Mouse (Mus musculus) erythroblast, adult 5-6 weeks (primary cell): ENCODE data around the gene Smok3c. TPM values are rescaled to one million over a fixed set of nuclear protein-coding genes. Genes with fewer than 3 reads are reported as not detected.
"Not testable (repeated sequence)": the region's sequence is repeated elsewhere in the genome, so short reads cannot be mapped to it uniquely, and the experiment has no call there.

Source experiments
- ATAC-seq: replicated peaks from 2 replicates; pipeline ENCODE4 v1.8.0; 2016; ENCODE audit warnings: moderate number of reproducible peaks, mild to moderate bottlenecking, moderate TSS enrichment, inconsistent platforms; ENCODE audit not compliant: poor library complexity, low FRiP score, severe bottlenecking
- total RNA-seq, 2 experiments: library from RNA; stranded (forward) in 1 of 2; stranded (reverse) in 1 of 2; fragments of 150-400 nt in 1 of 2; fragments of 200-764, 138-1000 nt in 1 of 2; gene quantifications; 2 replicates each; pipeline versions ENCODE4 v1.2.3 to v1.2.4; 2015 to 2017; ENCODE audit warnings: low replicate concordance in 2 of 2

Smok3c gene
- total RNA-seq, 2 experiments from 2014 or later, result not detected

- ATAC-seq, result no peak
Observed at GRCm38 (mm10) chr5:138092771-138093170, 39.8 kb downstream of the Smok3c start.

DNA sequence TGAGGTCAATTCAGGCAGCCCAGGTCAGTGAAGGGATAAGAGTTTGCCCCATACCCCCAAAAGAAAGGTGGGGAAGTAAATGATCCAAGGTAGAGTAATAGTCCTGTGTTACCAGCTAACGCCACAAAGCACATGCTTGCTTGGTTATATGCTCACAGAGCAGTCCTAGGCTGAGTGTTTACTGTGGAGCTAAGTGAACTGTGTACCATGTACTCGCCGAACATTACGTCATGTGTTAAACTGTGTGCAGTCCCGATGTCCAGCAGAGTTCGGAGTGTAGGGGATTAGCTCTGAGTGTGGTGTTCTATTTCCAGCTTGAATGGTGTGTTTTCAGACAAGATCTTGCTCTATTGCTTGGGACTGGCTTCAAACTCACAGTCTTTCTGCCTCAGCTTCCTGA lies 41.5 kb downstream of the Smok3c start:
- ATAC-seq, result no peak

DNA sequence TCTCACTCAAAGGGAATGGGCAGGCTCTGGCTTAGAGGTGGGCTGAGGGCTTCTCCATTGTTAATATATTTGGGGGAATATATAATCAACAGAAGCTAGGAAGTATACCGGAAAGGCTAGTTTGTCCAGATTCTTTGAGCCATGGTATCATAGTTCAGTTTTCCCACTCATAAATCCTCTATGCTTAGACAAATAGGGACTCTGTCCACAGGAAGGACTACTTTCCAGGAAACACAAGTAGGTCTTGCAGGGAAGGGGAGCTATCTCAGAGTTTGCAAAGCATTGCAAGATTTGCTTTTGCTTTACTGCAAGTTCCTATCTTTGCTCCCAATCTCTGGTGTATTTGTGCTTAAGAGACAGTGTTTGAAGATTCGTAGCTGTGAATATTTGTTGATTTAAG lies 52.0 kb downstream of the Smok3c start:
- no peak for ATAC-seq

DNA sequence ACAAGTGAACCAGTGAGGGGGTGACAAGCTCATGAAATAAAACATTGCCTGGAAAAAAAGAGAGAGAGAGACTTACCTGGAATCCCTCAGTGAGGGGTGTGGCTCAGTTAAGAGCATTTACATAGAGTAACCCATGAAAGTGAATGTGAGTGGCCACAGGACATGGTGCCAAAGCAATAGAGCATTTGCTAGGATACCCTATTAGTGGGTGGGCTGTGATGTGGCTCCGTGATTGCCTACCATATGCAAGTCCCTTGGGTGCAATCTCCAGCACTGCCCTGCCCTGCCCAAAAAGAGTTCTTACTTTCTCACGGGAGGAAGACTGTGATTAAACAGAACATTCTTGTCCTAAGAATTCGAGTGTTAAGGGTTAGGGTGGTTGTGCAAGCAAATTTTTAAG lies 54.1 kb downstream of the Smok3c start:
- no peak for ATAC-seq

GRCm38 (mm10) chr5:138109847-138110396 lies 56.9 kb downstream of the Smok3c start:
- ATAC-seq, result not testable (repeated sequence)

Other genes with a start within 250 kb of the Smok3c start
- gene Pilra, start 216.9 kb upstream of the Smok3c start, total RNA-seq (2015; ENCODE audit: low replicate concordance), result 18.0 and 45.2 TPM in 2 replicates
- gene Pilra, start 216.9 kb upstream of the Smok3c start, total RNA-seq (2017; ENCODE audit: low replicate concordance), result 13.0 and 21.6 TPM in 2 replicates
- 33.9 and 54.4 TPM in 2 replicates for gene Pilrb1, start 195.1 kb upstream of the Smok3c start, total RNA-seq (2015; ENCODE audit: low replicate concordance)
- 17.3 and 18.4 TPM in 2 replicates for gene Pilrb1, start 195.1 kb upstream of the Smok3c start, total RNA-seq (2017; ENCODE audit: low replicate concordance)
- 45.1 and 49.0 TPM in 2 replicates for gene Pilrb2, start 181.4 kb upstream of the Smok3c start, total RNA-seq (2015; ENCODE audit: low replicate concordance)
- gene Pilrb2, start 181.4 kb upstream of the Smok3c start, total RNA-seq (2017; ENCODE audit: low replicate concordance), result 12.4 and 30.1 TPM in 2 replicates
- not detected in 2 replicates for gene Cyp3a13, start 131.6 kb upstream of the Smok3c start, total RNA-seq (2015; ENCODE audit: low replicate concordance)
- gene Cyp3a13, start 131.6 kb upstream of the Smok3c start, total RNA-seq (2017; ENCODE audit: low replicate concordance), result 0.09 TPM in 1 of 2 replicates, not detected in the other
- gene Gjc3, start 90.1 kb upstream of the Smok3c start, total RNA-seq (2015; ENCODE audit: low replicate concordance), result not detected in 2 replicates
- not detected in 2 replicates for gene Gjc3, start 90.1 kb upstream of the Smok3c start, total RNA-seq (2017; ENCODE audit: low replicate concordance)
- not detected in 2 replicates for gene Azgp1, start 71.7 kb upstream of the Smok3c start, total RNA-seq (2015; ENCODE audit: low replicate concordance)
- not detected in 2 replicates for gene Azgp1, start 71.7 kb upstream of the Smok3c start, total RNA-seq (2017; ENCODE audit: low replicate concordance)
- not detected in 2 replicates for gene Smok3a, start 31.9 kb upstream of the Smok3c start, total RNA-seq (2015; ENCODE audit: low replicate concordance)
- gene Smok3a, start 31.9 kb upstream of the Smok3c start, total RNA-seq (2017; ENCODE audit: low replicate concordance), result 0.09 TPM in 1 of 2 replicates, not detected in the other
- gene Smok3b, start 31.8 kb upstream of the Smok3c start, total RNA-seq (2015; ENCODE audit: low replicate concordance), result not detected in 2 replicates
- not detected in 2 replicates for gene Smok3b, start 31.8 kb upstream of the Smok3c start, total RNA-seq (2017; ENCODE audit: low replicate concordance)
- 10.0 and 15.7 TPM in 2 replicates for gene Zkscan1, start 31.9 kb downstream of the Smok3c start, total RNA-seq (2015; ENCODE audit: low replicate concordance)
- gene Zkscan1, start 31.9 kb downstream of the Smok3c start, total RNA-seq (2017; ENCODE audit: low replicate concordance), result 11.1 and 16.9 TPM in 2 replicates
- 3.8 and 9.2 TPM in 2 replicates for gene Zscan21, start 63.7 kb downstream of the Smok3c start, total RNA-seq (2015; ENCODE audit: low replicate concordance)
- gene Zscan21, start 63.7 kb downstream of the Smok3c start, total RNA-seq (2017; ENCODE audit: low replicate concordance), result 6.8 and 13.2 TPM in 2 replicates
- gene Zfp113, start 102.5 kb downstream of the Smok3c start, total RNA-seq (2015; ENCODE audit: low replicate concordance), result 0.77 TPM in 1 of 2 replicates, not detected in the other
- 2.6 and 5.4 TPM in 2 replicates for gene Zfp113, start 102.5 kb downstream of the Smok3c start, total RNA-seq (2017; ENCODE audit: low replicate concordance)
- 23.0 and 62.8 TPM in 2 replicates for gene Cops6, start 107.9 kb downstream of the Smok3c start, total RNA-seq (2015; ENCODE audit: low replicate concordance)
- 17.0 and 19.7 TPM in 2 replicates for gene Cops6, start 107.9 kb downstream of the Smok3c start, total RNA-seq (2017; ENCODE audit: low replicate concordance)
- gene Ap4m1, start 118.8 kb downstream of the Smok3c start, total RNA-seq (2015; ENCODE audit: low replicate concordance), result 4.8 and 5.6 TPM in 2 replicates
- 7.9 and 12.5 TPM in 2 replicates for gene Ap4m1, start 118.8 kb downstream of the Smok3c start, total RNA-seq (2017; ENCODE audit: low replicate concordance)
- gene Mcm7, start 119.2 kb downstream of the Smok3c start, total RNA-seq (2015; ENCODE audit: low replicate concordance), result 78.0 and 100 TPM in 2 replicates
- 155 and 180 TPM in 2 replicates for gene Mcm7, start 119.2 kb downstream of the Smok3c start, total RNA-seq (2017; ENCODE audit: low replicate concordance)
- 10.6 and 16.9 TPM in 2 replicates for gene Taf6, start 134.3 kb downstream of the Smok3c start, total RNA-seq (2015; ENCODE audit: low replicate concordance)
- 10.9 and 11.5 TPM in 2 replicates for gene Taf6, start 134.3 kb downstream of the Smok3c start, total RNA-seq (2017; ENCODE audit: low replicate concordance)
- 7.3 and 12.1 TPM in 2 replicates for gene Cnpy4, start 134.3 kb downstream of the Smok3c start, total RNA-seq (2015; ENCODE audit: low replicate concordance)
- gene Cnpy4, start 134.3 kb downstream of the Smok3c start, total RNA-seq (2017; ENCODE audit: low replicate concordance), result 6.3 and 13.1 TPM in 2 replicates
- 1.0 TPM in 1 of 2 replicates, not detected in the other for gene Mblac1, start 141.1 kb downstream of the Smok3c start, total RNA-seq (2015; ENCODE audit: low replicate concordance)
- 2.2 and 2.5 TPM in 2 replicates for gene Mblac1, start 141.1 kb downstream of the Smok3c start, total RNA-seq (2017; ENCODE audit: low replicate concordance)
- gene Nxpe5, start 172.7 kb downstream of the Smok3c start, total RNA-seq (2015; ENCODE audit: low replicate concordance), result not detected in 2 replicates
- not detected in 2 replicates for gene Nxpe5, start 172.7 kb downstream of the Smok3c start, total RNA-seq (2017; ENCODE audit: low replicate concordance)
- gene Lamtor4, start 202.3 kb downstream of the Smok3c start, total RNA-seq (2015; ENCODE audit: low replicate concordance), result 34.5 and 63.6 TPM in 2 replicates
- 11.3 and 13.1 TPM in 2 replicates for gene Lamtor4, start 202.3 kb downstream of the Smok3c start, total RNA-seq (2017; ENCODE audit: low replicate concordance)
- 9.0 and 16.9 TPM in 2 replicates for gene BC037034, start 210.8 kb downstream of the Smok3c start, total RNA-seq (2015; ENCODE audit: low replicate concordance)
- gene BC037034, start 210.8 kb downstream of the Smok3c start, total RNA-seq (2017; ENCODE audit: low replicate concordance), result 10.5 and 20.8 TPM in 2 replicates
- not detected in 2 replicates for gene Gal3st4, start 219.6 kb downstream of the Smok3c start, total RNA-seq (2015; ENCODE audit: low replicate concordance)
- gene Gal3st4, start 219.6 kb downstream of the Smok3c start, total RNA-seq (2017; ENCODE audit: low replicate concordance), result not detected in 2 replicates
- gene Gm43720, start 226.8 kb downstream of the Smok3c start, total RNA-seq (2015; ENCODE audit: low replicate concordance), result 0.21 TPM in 1 of 2 replicates, not detected in the other
- not detected in 2 replicates for gene Gm43720, start 226.8 kb downstream of the Smok3c start, total RNA-seq (2017; ENCODE audit: low replicate concordance)
- 2.9 TPM in 1 of 2 replicates, not detected in the other for gene Gpc2, start 226.8 kb downstream of the Smok3c start, total RNA-seq (2015; ENCODE audit: low replicate concordance)
- 1.7 TPM in 1 of 2 replicates, not detected in the other for gene Gpc2, start 226.8 kb downstream of the Smok3c start, total RNA-seq (2017; ENCODE audit: low replicate concordance)
- 9.0 and 25.7 TPM in 2 replicates for gene Stag3, start 227.0 kb downstream of the Smok3c start, total RNA-seq (2015; ENCODE audit: low replicate concordance)
- 5.6 and 10.9 TPM in 2 replicates for gene Stag3, start 227.0 kb downstream of the Smok3c start, total RNA-seq (2017; ENCODE audit: low replicate concordance)